Mouse (Mus musculus) thymus, postnatal 10 days (tissue): ENCODE measurements around the gene Birc6.

Source experiments
- DNase-seq, 2 experiments: peaks; one replicate each; pipeline ENCODE4 v3.0.0; 2021; ENCODE audit warnings: low spot score in 2 of 2

Gene Birc6

DNA sequence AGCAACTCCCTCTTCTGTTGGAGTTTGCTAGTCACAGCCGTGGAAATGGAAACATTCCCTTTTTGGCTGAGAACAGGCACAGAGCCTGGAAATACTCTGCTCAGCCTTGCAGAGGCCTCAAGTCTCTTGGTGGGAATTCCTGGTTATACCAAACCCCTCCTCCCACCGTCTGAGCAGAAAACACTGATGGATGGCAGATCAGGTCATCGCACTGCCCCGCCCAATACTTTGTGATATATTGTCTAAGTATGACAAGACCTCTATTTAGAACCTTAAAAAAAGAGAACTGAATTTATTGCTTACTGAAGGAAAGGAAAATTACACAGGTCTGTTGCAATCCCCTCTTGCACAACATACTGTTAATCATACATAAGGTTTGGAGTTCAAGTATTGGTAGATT is 182.6 kb downstream of the Birc6 start:
- DNase-seq: no peak

GRCm38 (mm10) chr17:74711627-74712026 is 183.5 kb downstream of the Birc6 start:
- DNase-seq: no peak

- no peak for DNase-seq
Measured at GRCm38 (mm10) chr17:74715128-74715527, 187.0 kb downstream of the Birc6 start.

- no peak for DNase-seq
Measured at GRCm38 (mm10) chr17:74715724-74716123, 187.6 kb downstream of the Birc6 start.

DNA sequence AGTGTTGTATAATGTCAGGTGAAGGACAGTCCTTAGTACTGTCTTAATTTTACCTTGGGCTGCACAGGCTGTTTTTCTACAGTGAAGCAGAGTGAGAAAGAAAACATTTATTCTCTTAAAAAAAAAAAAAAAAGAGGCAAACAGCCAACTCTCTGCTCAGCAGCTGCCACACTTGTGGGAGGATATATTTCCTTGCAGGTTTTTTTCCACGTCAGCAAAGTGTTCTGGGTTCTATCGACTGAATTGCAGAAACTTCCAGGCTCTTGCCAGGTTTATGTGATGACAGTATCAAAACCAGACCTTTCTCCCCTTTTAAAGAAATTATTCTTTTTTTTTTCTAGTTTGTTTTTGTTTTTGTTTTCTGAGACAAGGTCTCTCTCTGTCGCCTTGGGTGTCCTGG is 188.5 kb downstream of the Birc6 start:
- no peak for DNase-seq

DNA sequence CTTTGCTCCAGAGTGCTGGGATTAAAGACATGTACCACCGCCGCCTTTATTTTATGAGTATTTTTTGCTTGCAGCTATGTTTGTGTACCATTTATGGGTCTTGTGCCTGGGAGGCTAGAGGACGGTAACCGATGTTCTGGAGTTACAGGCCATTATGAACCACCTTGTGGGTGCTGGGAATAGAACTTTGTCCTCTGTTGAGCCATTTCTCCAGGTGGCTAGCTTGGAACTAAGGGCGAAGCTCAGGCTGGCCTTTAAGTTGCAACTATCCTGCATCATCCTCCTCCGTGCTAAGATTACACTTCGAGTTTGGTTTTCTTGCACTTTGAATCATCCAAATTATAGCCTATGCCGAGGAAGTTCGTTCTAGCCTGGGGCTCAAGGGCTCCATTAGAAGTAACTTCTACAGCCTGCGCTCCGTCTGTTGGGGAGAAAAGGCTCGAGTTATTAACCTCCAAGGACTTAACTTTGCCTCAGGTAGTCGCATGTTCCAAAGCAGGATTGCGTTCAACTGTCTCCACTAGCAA is 189.1 kb downstream of the Birc6 start:
- DNase-seq: no peak

DNA sequence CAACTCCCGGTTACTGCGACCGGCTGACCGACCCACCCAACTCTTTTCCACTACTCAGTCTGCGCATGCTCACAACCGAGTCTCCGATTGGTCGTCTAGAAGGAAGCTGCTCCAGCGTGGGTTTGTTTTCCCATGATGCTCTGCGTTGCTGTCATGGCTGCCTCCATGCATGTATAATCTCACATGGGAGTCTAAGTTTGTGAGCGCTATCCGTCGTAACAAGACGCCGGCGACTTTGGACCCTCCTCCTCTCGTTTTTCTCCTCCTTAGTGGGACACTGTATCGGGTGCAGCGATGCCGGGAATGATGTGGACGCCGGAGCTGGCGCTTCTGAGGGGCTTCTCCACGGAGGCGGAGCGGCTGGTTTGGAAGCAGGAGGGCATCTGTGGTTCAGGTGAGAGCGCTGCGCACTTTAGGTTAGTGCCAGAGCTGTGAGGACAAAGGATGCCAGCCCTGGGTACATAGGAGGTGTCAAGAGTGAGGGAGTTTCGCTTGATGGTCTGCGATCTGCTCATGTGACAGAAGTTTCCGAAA is 189.6 kb downstream of the Birc6 start, which contains the start of gene Ttc27:
Gene Ttc27 (plus strand): TSS at position 115 of the 534 bp plus-strand sequence.
- peak; percentile 90 to 96 for DNase-seq

DNA sequence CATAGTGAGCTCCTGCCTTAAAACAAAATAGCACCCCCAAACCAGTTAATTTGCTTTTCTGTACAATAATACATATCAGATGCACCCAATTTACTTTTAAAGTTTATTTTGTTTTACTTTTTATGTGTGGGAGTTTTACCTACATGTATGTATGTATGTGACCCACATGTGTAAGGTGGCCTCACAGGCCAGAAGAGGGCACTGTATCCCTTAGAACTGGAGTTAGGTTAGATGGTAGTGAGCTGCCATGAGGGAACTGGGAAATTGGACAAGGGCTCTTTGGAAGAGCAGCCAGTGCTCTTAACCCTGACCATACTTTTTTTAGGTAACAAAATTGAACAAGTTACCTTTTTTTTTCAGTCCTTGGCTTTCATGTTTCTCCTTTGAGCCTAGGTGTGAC is 204.8 kb downstream of the Birc6 start:
- DNase-seq: no peak

DNA sequence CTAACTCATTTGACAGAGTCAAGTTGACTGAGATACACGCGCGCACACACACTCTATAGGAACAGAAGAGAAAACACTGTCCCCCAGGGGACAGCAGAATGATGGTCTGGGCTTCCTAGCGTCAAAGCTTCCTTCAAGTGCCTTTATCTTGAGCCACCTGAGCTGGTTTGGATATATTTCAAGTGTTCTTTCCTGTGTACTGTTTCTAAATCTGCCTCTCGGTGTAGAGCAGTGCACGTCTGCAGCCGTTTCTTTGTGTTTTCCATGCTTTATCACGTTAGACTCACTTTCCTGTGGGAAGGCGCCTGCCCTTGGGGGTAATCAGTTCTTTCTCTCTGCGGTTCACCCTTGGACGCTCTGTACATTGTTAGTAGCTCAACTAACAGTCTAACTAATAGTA is 207.3 kb downstream of the Birc6 start:
- DNase-seq: no peak

GRCm38 (mm10) chr17:74749659-74750058 is 221.6 kb downstream of the Birc6 start:
- DNase-seq: no peak

- DNase-seq: no peak
Measured at GRCm38 (mm10) chr17:74751026-74751425, 222.9 kb downstream of the Birc6 start.
